Mouse (Mus musculus): ENCODE results near the gene Neo1. TPM values are rescaled to one million over a fixed set of nuclear protein-coding genes. Genes with fewer than 3 reads are reported as not detected.

Gene Neo1
- polyA plus RNA-seq, 1 experiment from 2014 or later, result 33.9 TPM

DNA sequence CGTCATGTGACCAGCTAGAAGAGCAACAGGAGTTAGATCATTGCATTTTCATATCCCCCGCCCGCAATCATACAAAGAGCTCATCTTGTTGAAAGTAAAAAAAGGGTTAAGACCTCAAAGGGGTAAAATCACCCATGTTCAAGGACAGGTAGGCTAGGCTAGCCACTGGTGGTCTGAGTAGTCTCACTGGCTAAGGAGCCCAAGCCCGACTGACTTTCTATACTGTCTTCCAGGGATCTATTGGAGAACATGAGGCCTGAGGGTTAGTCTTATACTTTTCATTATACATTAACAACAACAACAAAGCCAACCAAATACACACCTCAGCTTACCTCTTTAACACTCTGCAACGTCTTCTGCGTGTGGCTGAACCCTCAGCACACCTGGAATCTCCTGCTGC, 160.8 kb downstream of the Neo1 start:
- no peak for ATAC-seq (ENCODE audit: insufficient number of reproducible peaks, insufficient read depth, low FRiP score, low read depth)
- Histone ChIP-seq H3K27me3 (ENCODE audit: control insufficient read depth, insufficient read depth, low read length) (no peaks in the 10 kb centered on the region), H3K27ac (replicated peaks in 1 of 2; ENCODE audit: control insufficient read depth in 1 of 2, insufficient read depth in 1 of 2, low read depth in 2 of 2, low read length in 2 of 2) (no peak overlapping the region), H3K9ac (ENCODE audit: low read length) (no peak overlapping the region), H3K4me1 (ENCODE audit: control insufficient read depth in 2 of 2, insufficient read depth in 2 of 2, low read length in 2 of 2) (peaks cover 4 to 5% of the 10 kb centered on the region in 2 experiments; a peak in 3 of 4 replicates), H3K36me3 (ENCODE audit: control insufficient read depth, insufficient read depth, low read length) (peaks cover 60% of the 10 kb centered on the region), H3K4me2 (ENCODE audit: low read length) (no peak overlapping the region), H3K9me3 (ENCODE audit: control insufficient read depth, low read length) (no peaks in the 10 kb centered on the region), H3K4me3 (ENCODE audit: control insufficient read depth in 1 of 2, insufficient read depth in 1 of 2, low read depth in 1 of 2, low read length in 2 of 2) (no peak overlapping the region)
- WGBS, result 90% methylated on average over 6 of the region's 6 CpGs

DNA sequence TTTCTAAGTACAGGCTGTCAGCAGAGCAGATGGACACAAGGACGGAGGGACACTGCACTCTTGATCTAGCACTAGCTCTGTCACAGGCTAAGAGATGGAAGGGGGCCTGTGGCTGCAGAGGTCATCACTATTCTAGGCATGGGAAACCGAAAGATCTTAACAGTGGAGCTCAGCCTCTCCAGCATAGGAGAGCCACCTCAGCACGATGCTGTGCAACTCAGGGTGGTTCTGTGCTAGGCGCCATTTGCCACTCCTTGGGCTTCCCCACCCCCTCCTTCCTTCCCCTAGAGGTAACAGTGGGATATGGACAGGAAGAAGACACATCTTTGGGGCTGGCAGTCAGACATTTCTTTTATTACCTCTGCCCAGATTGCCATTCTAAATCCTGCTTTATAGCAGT, 161.9 kb downstream of the Neo1 start:
- no peak for ATAC-seq (ENCODE audit: insufficient number of reproducible peaks, insufficient read depth, low FRiP score, low read depth)
- WGBS, result 79% methylated on average over 4 of the region's 4 CpGs

DNA sequence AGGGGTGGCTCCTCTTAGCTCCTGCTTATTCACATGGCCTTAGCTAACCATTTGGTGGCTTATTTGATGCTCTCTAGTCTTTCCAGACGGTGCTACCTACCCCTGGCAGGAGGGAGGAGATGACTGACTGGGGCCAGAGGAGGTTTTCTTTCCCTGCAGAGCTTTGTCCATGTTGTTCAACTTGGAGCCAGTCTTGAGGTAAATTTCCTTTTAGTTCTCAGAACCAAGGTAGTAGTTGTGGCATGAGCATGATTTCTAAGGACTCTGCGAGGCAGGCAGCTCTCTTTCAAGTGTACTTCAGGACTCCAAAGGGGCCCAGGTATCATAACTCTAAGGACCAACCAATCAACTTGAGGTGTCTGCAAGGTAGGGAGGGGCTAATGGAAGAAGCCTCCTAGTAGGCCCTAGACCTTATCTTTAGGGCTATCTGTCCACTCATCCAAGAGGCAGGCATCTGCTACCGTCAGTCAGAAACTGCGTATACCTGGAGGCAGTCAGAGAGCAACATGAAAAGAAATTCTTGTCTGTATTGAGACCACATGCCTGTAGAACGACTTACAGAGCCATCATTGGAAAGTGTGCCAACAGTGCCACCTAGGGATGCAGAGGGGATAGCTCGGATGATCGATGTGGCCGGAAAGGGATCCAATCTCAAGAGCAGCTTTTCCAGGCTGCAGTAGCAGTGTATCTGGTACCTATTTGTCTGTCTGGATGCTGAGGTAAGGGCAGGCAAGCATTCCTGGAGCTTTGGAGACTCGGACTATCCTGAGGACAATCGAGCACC, 162.5 kb downstream of the Neo1 start:
- Histone ChIP-seq H3K36me3 (ENCODE audit: control insufficient read depth, insufficient read depth, low read length) (peaks cover 46% of the 10 kb centered on the region), H3K27ac (replicated peaks in 1 of 2; ENCODE audit: control insufficient read depth in 1 of 2, insufficient read depth in 1 of 2, low read depth in 2 of 2, low read length in 2 of 2) (no peak overlapping the region), H3K27me3 (ENCODE audit: control insufficient read depth, insufficient read depth, low read length) (no peaks in the 10 kb centered on the region), H3K9me3 (ENCODE audit: control insufficient read depth, low read length) (no peaks in the 10 kb centered on the region), H3K9ac (ENCODE audit: low read length) (no peak overlapping the region), H3K4me3 (ENCODE audit: control insufficient read depth in 1 of 2, insufficient read depth in 1 of 2, low read depth in 1 of 2, low read length in 2 of 2) (no peak overlapping the region), H3K4me2 (ENCODE audit: low read length) (no peak overlapping the region), H3K4me1 (ENCODE audit: control insufficient read depth in 2 of 2, insufficient read depth in 2 of 2, low read length in 2 of 2) (peaks cover 4 to 5% of the 10 kb centered on the region in 2 experiments; a peak in 3 of 4 replicates)
- ATAC-seq (ENCODE audit: insufficient number of reproducible peaks, insufficient read depth, low FRiP score, low read depth), result no peak
- 34% methylated on average over 10 of the region's 10 CpGs for WGBS

More for the DNA sequence above, 161.9 kb downstream of the Neo1 start:
- H3K36me3 ChIP-seq (ENCODE audit: control insufficient read depth, insufficient read depth, low read length), result peaks cover 51% of the 10 kb centered on the region
- no peak overlapping the region for H3K4me3 ChIP-seq (ENCODE audit: control insufficient read depth in 1 of 2, insufficient read depth in 1 of 2, low read depth in 1 of 2, low read length in 2 of 2)
- H3K27me3 ChIP-seq (ENCODE audit: control insufficient read depth, insufficient read depth, low read length), result no peaks in the 10 kb centered on the region
- no peak overlapping the region for H3K9ac ChIP-seq (ENCODE audit: low read length)
- no peak overlapping the region for H3K27ac ChIP-seq (replicated peaks in 1 of 2; ENCODE audit: control insufficient read depth in 1 of 2, insufficient read depth in 1 of 2, low read depth in 2 of 2, low read length in 2 of 2)
- peaks cover 4 to 5% of the 10 kb centered on the region in 2 experiments; a peak in 3 of 4 replicates for H3K4me1 ChIP-seq (ENCODE audit: control insufficient read depth in 2 of 2, insufficient read depth in 2 of 2, low read length in 2 of 2)
- no peak overlapping the region for H3K4me2 ChIP-seq (ENCODE audit: low read length)
- H3K9me3 ChIP-seq (ENCODE audit: control insufficient read depth, low read length), result no peaks in the 10 kb centered on the region

DNA sequence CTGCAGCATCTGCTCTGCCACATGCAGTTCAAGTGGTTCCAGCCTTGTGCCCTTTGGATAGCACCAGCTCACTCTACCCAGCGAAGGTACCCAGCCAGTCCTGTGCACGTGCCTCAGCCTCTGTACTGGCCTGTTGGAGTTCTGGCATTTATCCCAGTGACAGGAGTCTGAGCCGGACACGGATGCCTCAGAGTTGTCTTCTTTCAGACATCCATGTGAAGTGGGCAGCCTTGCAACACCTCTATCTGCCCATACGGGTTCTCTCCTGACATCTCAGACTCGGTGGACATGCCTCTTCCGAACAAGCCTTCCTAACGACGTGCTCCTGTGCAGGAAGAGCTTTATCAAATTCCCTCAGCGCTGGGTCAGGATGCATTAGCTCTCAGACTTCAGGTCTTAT, 165.1 kb downstream of the Neo1 start:
- no peak for ATAC-seq (ENCODE audit: insufficient number of reproducible peaks, insufficient read depth, low FRiP score, low read depth)
- Histone ChIP-seq H3K27ac (replicated peaks in 1 of 2; ENCODE audit: control insufficient read depth in 1 of 2, insufficient read depth in 1 of 2, low read depth in 2 of 2, low read length in 2 of 2) (no peak overlapping the region), H3K4me2 (ENCODE audit: low read length) (no peak overlapping the region), H3K9me3 (ENCODE audit: control insufficient read depth, low read length) (no peaks in the 10 kb centered on the region), H3K4me1 (ENCODE audit: control insufficient read depth in 2 of 2, insufficient read depth in 2 of 2, low read length in 2 of 2) (peaks cover 4 to 5% of the 10 kb centered on the region in 2 experiments; a peak in 3 of 4 replicates), H3K27me3 (ENCODE audit: control insufficient read depth, insufficient read depth, low read length) (no peaks in the 10 kb centered on the region), H3K4me3 (ENCODE audit: control insufficient read depth in 1 of 2, insufficient read depth in 1 of 2, low read depth in 1 of 2, low read length in 2 of 2) (no peak overlapping the region), H3K9ac (ENCODE audit: low read length) (no peak overlapping the region), H3K36me3 (ENCODE audit: control insufficient read depth, insufficient read depth, low read length) (peaks cover 20% of the 10 kb centered on the region)
- WGBS, result 9% methylated on average over 10 of the region's 10 CpGs

DNA sequence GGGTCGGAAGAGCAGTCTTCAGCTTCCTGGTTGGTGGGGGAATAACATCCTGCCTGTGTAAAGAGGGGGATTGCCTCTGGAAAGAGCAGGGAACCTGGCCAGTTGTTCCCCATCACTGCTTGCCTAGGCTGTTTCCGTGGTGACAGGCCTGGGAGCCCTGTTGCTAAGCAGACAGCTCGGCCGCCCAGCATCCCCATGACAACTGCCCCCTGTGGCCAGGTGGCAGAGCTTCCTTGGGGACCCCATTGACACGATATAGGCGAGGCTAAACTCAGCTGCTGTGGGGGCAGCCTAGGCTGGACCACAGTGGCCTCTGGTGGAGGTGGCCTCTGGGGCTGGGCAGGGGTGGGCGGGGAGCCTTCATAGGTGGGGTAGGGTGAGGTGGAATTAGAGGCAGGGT, 172.4 kb downstream of the Neo1 start:
- Histone ChIP-seq H3K9ac (ENCODE audit: low read length) (no peak overlapping the region), H3K4me2 (ENCODE audit: low read length) (no peak overlapping the region), H3K27ac (replicated peaks in 1 of 2; ENCODE audit: control insufficient read depth in 1 of 2, insufficient read depth in 1 of 2, low read depth in 2 of 2, low read length in 2 of 2) (no peak overlapping the region), H3K4me1 (ENCODE audit: control insufficient read depth in 2 of 2, insufficient read depth in 2 of 2, low read length in 2 of 2) (no peaks in the 10 kb centered on the region; a peak in 3 of 4 replicates), H3K4me3 (ENCODE audit: control insufficient read depth in 1 of 2, insufficient read depth in 1 of 2, low read depth in 1 of 2, low read length in 2 of 2) (no peak overlapping the region), H3K9me3 (ENCODE audit: control insufficient read depth, low read length) (no peaks in the 10 kb centered on the region), H3K36me3 (ENCODE audit: control insufficient read depth, insufficient read depth, low read length) (peaks cover 15% of the 10 kb centered on the region), H3K27me3 (ENCODE audit: control insufficient read depth, insufficient read depth, low read length) (peaks cover 4% of the 10 kb centered on the region; the same call in 1 of the 2 replicates)
- 34% methylated on average over 7 of the region's 7 CpGs for WGBS
- no peak for ATAC-seq (ENCODE audit: insufficient number of reproducible peaks, insufficient read depth, low FRiP score, low read depth)

DNA sequence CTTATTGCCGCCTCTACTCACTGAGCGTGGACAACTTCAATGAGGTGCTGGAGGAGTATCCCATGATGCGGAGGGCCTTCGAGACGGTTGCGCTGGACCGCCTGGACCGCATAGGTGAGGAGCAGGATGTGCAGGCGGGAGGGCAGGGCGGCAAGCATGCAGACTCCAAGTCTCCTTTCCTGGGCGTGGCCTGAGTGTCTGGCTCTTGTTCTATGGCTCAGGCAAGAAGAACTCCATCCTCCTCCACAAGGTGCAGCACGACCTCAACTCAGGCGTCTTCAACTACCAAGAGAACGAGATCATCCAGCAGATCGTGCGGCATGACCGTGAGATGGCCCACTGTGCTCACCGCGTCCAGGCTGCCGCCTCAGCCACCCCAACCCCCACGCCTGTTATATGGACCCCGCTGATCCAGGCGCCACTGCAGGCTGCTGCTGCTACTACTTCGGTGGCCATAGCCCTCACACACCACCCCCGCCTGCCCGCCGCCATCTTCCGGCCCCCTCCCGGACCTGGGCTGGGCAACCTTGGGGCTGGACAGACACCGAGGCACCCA, 177.1 kb downstream of the Neo1 start:
- Histone ChIP-seq H3K27me3 (ENCODE audit: control insufficient read depth, insufficient read depth, low read length) (peaks cover 4% of the 10 kb centered on the region; the same call in 1 of the 2 replicates), H3K9ac (ENCODE audit: low read length) (no peak overlapping the region), H3K4me1 (ENCODE audit: control insufficient read depth in 2 of 2, insufficient read depth in 2 of 2, low read length in 2 of 2) (no peaks in the 10 kb centered on the region; a peak in 3 of 4 replicates), H3K9me3 (ENCODE audit: control insufficient read depth, low read length) (no peaks in the 10 kb centered on the region), H3K27ac (replicated peaks in 1 of 2; ENCODE audit: control insufficient read depth in 1 of 2, insufficient read depth in 1 of 2, low read depth in 2 of 2, low read length in 2 of 2) (no peak overlapping the region), H3K4me2 (ENCODE audit: low read length) (peak overlapping the region; percentile 21), H3K4me3 (ENCODE audit: control insufficient read depth in 1 of 2, insufficient read depth in 1 of 2, low read depth in 1 of 2, low read length in 2 of 2) (no peak overlapping the region), H3K36me3 (ENCODE audit: control insufficient read depth, insufficient read depth, low read length) (peaks cover 30% of the 10 kb centered on the region)
- 35% methylated on average over 30 of the region's 30 CpGs for WGBS
- no peak for ATAC-seq (ENCODE audit: insufficient number of reproducible peaks, insufficient read depth, low FRiP score, low read depth)

DNA sequence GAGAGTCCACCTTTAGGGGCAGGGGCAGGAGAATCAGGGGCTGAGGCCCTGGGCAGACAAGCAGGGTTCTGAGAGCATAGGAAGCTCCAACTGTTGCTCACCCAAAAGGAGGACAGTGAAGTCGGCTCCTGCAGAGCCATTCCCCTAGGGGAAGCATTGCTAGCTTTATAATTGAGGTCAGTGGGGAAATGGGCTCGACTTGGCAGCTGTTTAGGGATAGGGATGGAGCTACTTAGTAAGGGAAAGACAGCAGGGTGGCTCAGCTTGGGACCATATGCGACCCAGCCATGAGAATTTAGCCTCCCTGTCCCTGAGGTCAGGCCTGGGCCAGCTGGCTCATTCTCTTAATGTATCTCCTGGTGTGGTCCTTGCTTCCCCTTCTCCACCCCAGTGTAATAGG, 181.3 kb downstream of the Neo1 start:
- Histone ChIP-seq H3K4me3 (ENCODE audit: control insufficient read depth in 1 of 2, insufficient read depth in 1 of 2, low read depth in 1 of 2, low read length in 2 of 2) (no peak overlapping the region), H3K4me1 (ENCODE audit: control insufficient read depth in 2 of 2, insufficient read depth in 2 of 2, low read length in 2 of 2) (no peaks in the 10 kb centered on the region; a peak in 3 of 4 replicates), H3K9me3 (ENCODE audit: control insufficient read depth, low read length) (no peaks in the 10 kb centered on the region), H3K9ac (ENCODE audit: low read length) (no peak overlapping the region), H3K36me3 (ENCODE audit: control insufficient read depth, insufficient read depth, low read length) (peaks cover 24% of the 10 kb centered on the region), H3K27me3 (ENCODE audit: control insufficient read depth, insufficient read depth, low read length) (peaks cover 4% of the 10 kb centered on the region; the same call in 1 of the 2 replicates), H3K4me2 (ENCODE audit: low read length) (no peak overlapping the region), H3K27ac (replicated peaks in 1 of 2; ENCODE audit: control insufficient read depth in 1 of 2, insufficient read depth in 1 of 2, low read depth in 2 of 2, low read length in 2 of 2) (no peak overlapping the region)
- WGBS, result 60% methylated on average over 3 of the region's 3 CpGs
- ATAC-seq (ENCODE audit: insufficient number of reproducible peaks, insufficient read depth, low FRiP score, low read depth), result 0 out of 2 replicates have a peak, but pooled peaks have one; percentile 15
